Mouse (Mus musculus): ENCODE data around the gene Itga1. TPM values are rescaled to one million over a fixed set of nuclear protein-coding genes. Genes with fewer than 3 reads are reported as not detected.

Itga1 gene
- total RNA-seq, 2 experiments from 2014 or later: 13.7 to 13.9 TPM

- intact Hi-C loops (cut with DNase I): no loop called here
- DNase-seq: no peak
These were observed 1.2 kb downstream of the Itga1 start for GRCm38 (mm10) chr13:115100381-115101177.

GRCm38 (mm10) chr13:115099381-115099780 lies 2.4 kb downstream of the Itga1 start:
- intact Hi-C loops (cut with DNase I): no loop called here
- no peak for DNase-seq

- DNase-seq: no peak
- intact Hi-C loops (cut with DNase I): no loop called here
These were observed 3.5 kb downstream of the Itga1 start for GRCm38 (mm10) chr13:115098227-115098626.

GRCm38 (mm10) chr13:115096965-115097364 lies 4.8 kb downstream of the Itga1 start:
- intact Hi-C loops (cut with DNase I): no loop called here
- no peak for DNase-seq

GRCm38 (mm10) chr13:115096216-115096615 lies 5.5 kb downstream of the Itga1 start:
- intact Hi-C loops (cut with DNase I): no loop called here
- no peak for DNase-seq

- no peak for DNase-seq
- intact Hi-C loops (cut with DNase I): no loop called here
These were observed 6.4 kb downstream of the Itga1 start for GRCm38 (mm10) chr13:115095392-115095791.

- DNase-seq: no peak
- intact Hi-C loops (cut with DNase I): no loop called here
These were observed 10.3 kb downstream of the Itga1 start for GRCm38 (mm10) chr13:115091511-115091910.

GRCm38 (mm10) chr13:115090977-115091445 lies 10.8 kb downstream of the Itga1 start:
- intact Hi-C loops (cut with DNase I): no loop called here
- DNase-seq: no peak

- DNase-seq: peak; percentile 95
- intact Hi-C loops (cut with DNase I): no loop called here
These were observed 11.4 kb downstream of the Itga1 start, which contains the start of gene Pelo for GRCm38 (mm10) chr13:115090069-115090976. Gene Pelo, minus strand, starts transcription at chr13:115090186.

GRCm38 (mm10) chr13:115089395-115090025 lies 12.3 kb downstream of the Itga1 start:
- DNase-seq: peak; percentile 29
- intact Hi-C loops (cut with DNase I): no loop called here

- no peak for DNase-seq
- intact Hi-C loops (cut with DNase I): no loop called here
These were observed 12.8 kb downstream of the Itga1 start for GRCm38 (mm10) chr13:115089020-115089394.

- intact Hi-C loops (cut with DNase I): no loop called here
- DNase-seq: no peak
These were observed 15.8 kb downstream of the Itga1 start for GRCm38 (mm10) chr13:115085974-115086373.

GRCm38 (mm10) chr13:115082339-115082738 lies 19.4 kb downstream of the Itga1 start:
- DNase-seq: no peak
- intact Hi-C loops (cut with DNase I): no loop called here

GRCm38 (mm10) chr13:115079996-115080585 lies 21.7 kb downstream of the Itga1 start:
- intact Hi-C loops (cut with DNase I): no loop called here
- no peak for DNase-seq

- no peak for DNase-seq
- intact Hi-C loops (cut with DNase I): no loop called here
These were observed 22.6 kb downstream of the Itga1 start for GRCm38 (mm10) chr13:115078997-115079685.

- intact Hi-C loops (cut with DNase I): no loop called here
- no peak for DNase-seq
These were observed 24.2 kb downstream of the Itga1 start for GRCm38 (mm10) chr13:115077346-115078134.

- no peak for DNase-seq
- intact Hi-C loops (cut with DNase I): no loop called here
These were observed 29.4 kb downstream of the Itga1 start for GRCm38 (mm10) chr13:115072386-115072785.

- intact Hi-C loops (cut with DNase I): no loop called here
- no peak for DNase-seq
These were observed 30.3 kb downstream of the Itga1 start for GRCm38 (mm10) chr13:115071431-115071830.

GRCm38 (mm10) chr13:115067968-115068330 lies 33.8 kb downstream of the Itga1 start:
- no peak for DNase-seq
- intact Hi-C loops (cut with DNase I): no loop called here
